Mouse (Mus musculus): ENCODE results near the gene Trim34a.
"Not testable (repeated sequence)": the region's sequence is repeated elsewhere in the genome, so short reads cannot be mapped to it uniquely, and the experiment has no call there.

DNA sequence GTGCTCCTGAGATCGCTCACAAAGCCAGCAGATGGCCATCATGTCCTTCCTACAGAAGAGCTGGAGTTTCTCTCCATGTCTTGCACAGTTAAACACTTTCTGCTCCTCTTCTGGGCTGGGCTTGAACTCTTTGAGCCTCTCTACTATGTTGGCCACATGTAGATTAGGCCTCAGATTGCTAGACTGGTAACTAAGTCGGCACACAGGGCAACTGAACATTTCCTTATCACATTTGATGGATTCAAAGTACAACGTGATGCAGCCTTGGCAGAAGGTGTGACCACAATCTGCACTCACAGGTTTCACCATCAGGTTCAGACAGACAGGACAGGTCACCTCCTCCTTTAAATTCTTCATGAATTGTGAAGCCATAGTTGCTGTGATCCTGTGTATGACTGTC, 35.1 kb downstream of the Trim34a start:
- TF ChIP-seq CTCF (IDR thresholded peaks at IDR 0.05; ENCODE audit: low read depth); EP300 (optimal IDR thresholded peaks at IDR 0.05): not testable (repeated sequence)

All from stomach, postnatal 0 days (tissue).